Mouse (Mus musculus): Measurements from ENCODE around the gene Maml3. TPM values are rescaled to one million over a fixed set of nuclear protein-coding genes. Genes with fewer than 3 reads are reported as not detected.
A peak's percentile ranks its signal among the peaks of the same experiment; 100 is the strongest.

Gene Maml3
- polyA plus RNA-seq, 1 experiment from 2014 or later, result 8.5 TPM

- WGBS, result 19% methylated on average over 3 of the region's 3 CpGs
- ATAC-seq (ENCODE audit: low read depth), result no peak
- H3K27me3 ChIP-seq (ENCODE audit: control insufficient read depth, insufficient read depth, low read depth, low read length), result no peaks in the 10 kb centered on the region
- H3K4me1 ChIP-seq (replicated peaks; ENCODE audit: control insufficient read depth, insufficient read depth, low read length), result peaks cover 36% of the 10 kb centered on the region
- no peaks in the 10 kb centered on the region for H3K36me3 ChIP-seq (ENCODE audit: control insufficient read depth, insufficient read depth, low read length)
- no peak overlapping the region for H3K4me2 ChIP-seq (ENCODE audit: low read depth, low read length)
- no peak overlapping the region for H3K9ac ChIP-seq (ENCODE audit: low read length)
- H3K9me3 ChIP-seq (ENCODE audit: control insufficient read depth, low read length), result no peaks in the 10 kb centered on the region
- H3K27ac ChIP-seq (ENCODE audit: low read length), result peak overlapping the region; percentile 23; the same call in 1 of the 2 replicates
- no peak overlapping the region for H3K4me3 ChIP-seq (ENCODE audit: low read length)
These were observed 139.9 kb downstream of the Maml3 start for GRCm38 (mm10) chr3:51965008-51965407.

GRCm38 (mm10) chr3:51963891-51964593 is 140.8 kb downstream of the Maml3 start:
- Histone ChIP-seq H3K4me3 (ENCODE audit: low read length) (no peak overlapping the region), H3K27me3 (ENCODE audit: control insufficient read depth, insufficient read depth, low read depth, low read length) (no peaks in the 10 kb centered on the region), H3K9ac (ENCODE audit: low read length) (peak overlapping the region; percentile 41; the same call in 1 of the 2 replicates), H3K9me3 (ENCODE audit: control insufficient read depth, low read length) (no peaks in the 10 kb centered on the region), H3K27ac (ENCODE audit: low read length) (no peak overlapping the region), H3K36me3 (ENCODE audit: control insufficient read depth, insufficient read depth, low read length) (no peaks in the 10 kb centered on the region), H3K4me1 (replicated peaks; ENCODE audit: control insufficient read depth, insufficient read depth, low read length) (peaks cover 28% of the 10 kb centered on the region), H3K4me2 (ENCODE audit: low read depth, low read length) (no peak overlapping the region)
- ATAC-seq (ENCODE audit: low read depth), result peak; percentile 63
- 11% methylated on average over 4 of the region's 4 CpGs for WGBS

GRCm38 (mm10) chr3:51963151-51963791 is 141.6 kb downstream of the Maml3 start:
- Histone ChIP-seq H3K27me3 (ENCODE audit: control insufficient read depth, insufficient read depth, low read depth, low read length) (no peaks in the 10 kb centered on the region), H3K9me3 (ENCODE audit: control insufficient read depth, low read length) (no peaks in the 10 kb centered on the region), H3K9ac (ENCODE audit: low read length) (no peak overlapping the region), H3K4me3 (ENCODE audit: low read length) (no peak overlapping the region), H3K4me2 (ENCODE audit: low read depth, low read length) (no peak overlapping the region), H3K27ac (ENCODE audit: low read length) (no peak overlapping the region), H3K36me3 (ENCODE audit: control insufficient read depth, insufficient read depth, low read length) (no peaks in the 10 kb centered on the region), H3K4me1 (replicated peaks; ENCODE audit: control insufficient read depth, insufficient read depth, low read length) (peaks cover 28% of the 10 kb centered on the region)
- 71% methylated on average over 9 of the region's 9 CpGs for WGBS
- ATAC-seq (ENCODE audit: low read depth), result no peak

- no peak overlapping the region for H3K4me3 ChIP-seq (ENCODE audit: low read length)
- no peaks in the 10 kb centered on the region for H3K9me3 ChIP-seq (ENCODE audit: control insufficient read depth, low read length)
- 63% methylated on average over 2 of the region's 2 CpGs for WGBS
- H3K9ac ChIP-seq (ENCODE audit: low read length), result no peak overlapping the region
- no peak overlapping the region for H3K27ac ChIP-seq (ENCODE audit: low read length)
- 0 out of 2 replicates have a peak, but pooled peaks have one; percentile 27 for ATAC-seq (ENCODE audit: low read depth)
- no peak overlapping the region for H3K4me2 ChIP-seq (ENCODE audit: low read depth, low read length)
- H3K36me3 ChIP-seq (ENCODE audit: control insufficient read depth, insufficient read depth, low read length), result no peaks in the 10 kb centered on the region
- H3K4me1 ChIP-seq (replicated peaks; ENCODE audit: control insufficient read depth, insufficient read depth, low read length), result peaks cover 22% of the 10 kb centered on the region
- no peaks in the 10 kb centered on the region for H3K27me3 ChIP-seq (ENCODE audit: control insufficient read depth, insufficient read depth, low read depth, low read length)
These were observed 146.1 kb downstream of the Maml3 start for GRCm38 (mm10) chr3:51958751-51959150.

GRCm38 (mm10) chr3:51954441-51954840 is 150.4 kb downstream of the Maml3 start:
- 41% methylated on average over 4 of the region's 4 CpGs for WGBS
- H3K9ac ChIP-seq (ENCODE audit: low read length), result no peak overlapping the region
- no peak overlapping the region for H3K27ac ChIP-seq (ENCODE audit: low read length)
- H3K4me1 ChIP-seq (replicated peaks; ENCODE audit: control insufficient read depth, insufficient read depth, low read length), result peaks cover 18% of the 10 kb centered on the region
- peak; percentile 49 for ATAC-seq (ENCODE audit: low read depth)
- H3K9me3 ChIP-seq (ENCODE audit: control insufficient read depth, low read length), result no peaks in the 10 kb centered on the region
- no peak overlapping the region for H3K4me3 ChIP-seq (ENCODE audit: low read length)
- no peaks in the 10 kb centered on the region for H3K36me3 ChIP-seq (ENCODE audit: control insufficient read depth, insufficient read depth, low read length)
- no peak overlapping the region for H3K4me2 ChIP-seq (ENCODE audit: low read depth, low read length)
- H3K27me3 ChIP-seq (ENCODE audit: control insufficient read depth, insufficient read depth, low read depth, low read length), result no peaks in the 10 kb centered on the region

GRCm38 (mm10) chr3:51953927-51954326 is 150.9 kb downstream of the Maml3 start:
- no peaks in the 10 kb centered on the region for H3K36me3 ChIP-seq (ENCODE audit: control insufficient read depth, insufficient read depth, low read length)
- H3K9me3 ChIP-seq (ENCODE audit: control insufficient read depth, low read length), result no peaks in the 10 kb centered on the region
- no peak overlapping the region for H3K9ac ChIP-seq (ENCODE audit: low read length)
- no peak overlapping the region for H3K27ac ChIP-seq (ENCODE audit: low read length)
- WGBS, result 70% methylated on average over 11 of the region's 11 CpGs
- H3K4me1 ChIP-seq (replicated peaks; ENCODE audit: control insufficient read depth, insufficient read depth, low read length), result peaks cover 18% of the 10 kb centered on the region
- no peaks in the 10 kb centered on the region for H3K27me3 ChIP-seq (ENCODE audit: control insufficient read depth, insufficient read depth, low read depth, low read length)
- H3K4me3 ChIP-seq (ENCODE audit: low read length), result no peak overlapping the region
- no peak overlapping the region for H3K4me2 ChIP-seq (ENCODE audit: low read depth, low read length)
- no peak for ATAC-seq (ENCODE audit: low read depth)

GRCm38 (mm10) chr3:51952728-51953623 is 151.9 kb downstream of the Maml3 start:
- peak; percentile 53; the same call in 1 of the 2 replicates for ATAC-seq (ENCODE audit: low read depth)
- peak overlapping the region; percentile 51 for H3K4me2 ChIP-seq (ENCODE audit: low read depth, low read length)
- H3K27ac ChIP-seq (ENCODE audit: low read length), result no peak overlapping the region
- no peaks in the 10 kb centered on the region for H3K27me3 ChIP-seq (ENCODE audit: control insufficient read depth, insufficient read depth, low read depth, low read length)
- 55% methylated on average over 33 of the region's 33 CpGs for WGBS
- no peak overlapping the region for H3K9ac ChIP-seq (ENCODE audit: low read length)
- H3K36me3 ChIP-seq (ENCODE audit: control insufficient read depth, insufficient read depth, low read length), result no peaks in the 10 kb centered on the region
- peak overlapping the region; percentile 27 for H3K4me3 ChIP-seq (ENCODE audit: low read length)
- no peaks in the 10 kb centered on the region for H3K9me3 ChIP-seq (ENCODE audit: control insufficient read depth, low read length)
- H3K4me1 ChIP-seq (replicated peaks; ENCODE audit: control insufficient read depth, insufficient read depth, low read length), result peaks cover 18% of the 10 kb centered on the region

GRCm38 (mm10) chr3:51952267-51952666 is 152.6 kb downstream of the Maml3 start:
- H3K27ac ChIP-seq (ENCODE audit: low read length), result no peak overlapping the region
- no peaks in the 10 kb centered on the region for H3K36me3 ChIP-seq (ENCODE audit: control insufficient read depth, insufficient read depth, low read length)
- H3K9me3 ChIP-seq (ENCODE audit: control insufficient read depth, low read length), result no peaks in the 10 kb centered on the region
- no peak overlapping the region for H3K9ac ChIP-seq (ENCODE audit: low read length)
- 68% methylated on average over 9 of the region's 9 CpGs for WGBS
- ATAC-seq (ENCODE audit: low read depth), result no peak
- H3K4me3 ChIP-seq (ENCODE audit: low read length), result no peak overlapping the region
- peak overlapping the region; percentile 51 for H3K4me2 ChIP-seq (ENCODE audit: low read depth, low read length)
- H3K4me1 ChIP-seq (replicated peaks; ENCODE audit: control insufficient read depth, insufficient read depth, low read length), result peaks cover 22% of the 10 kb centered on the region
- no peaks in the 10 kb centered on the region for H3K27me3 ChIP-seq (ENCODE audit: control insufficient read depth, insufficient read depth, low read depth, low read length)

- Histone ChIP-seq H3K4me1 (replicated peaks; ENCODE audit: control insufficient read depth, insufficient read depth, low read length) (peaks cover 25% of the 10 kb centered on the region), H3K27me3 (ENCODE audit: control insufficient read depth, insufficient read depth, low read depth, low read length) (no peaks in the 10 kb centered on the region), H3K27ac (ENCODE audit: low read length) (no peak overlapping the region), H3K4me3 (ENCODE audit: low read length) (no peak overlapping the region), H3K9me3 (ENCODE audit: control insufficient read depth, low read length) (no peaks in the 10 kb centered on the region), H3K9ac (ENCODE audit: low read length) (no peak overlapping the region), H3K36me3 (ENCODE audit: control insufficient read depth, insufficient read depth, low read length) (no peaks in the 10 kb centered on the region), H3K4me2 (ENCODE audit: low read depth, low read length) (no peak overlapping the region)
- no peak for ATAC-seq (ENCODE audit: low read depth)
- WGBS, result 63% methylated on average over 8 of the region's 8 CpGs
These were observed 155.2 kb downstream of the Maml3 start for GRCm38 (mm10) chr3:51949651-51950050.

All from lung, embryonic 16.5 days (tissue).